Mouse (Mus musculus) ES-E14 (cell line): ENCODE results near the gene Tmem274. TPM values are rescaled to one million over a fixed set of nuclear protein-coding genes. Genes with fewer than 3 reads are reported as not detected.

Experiments
- DNase-seq: peaks from one replicate; pipeline ENCODE4 v3.0.0-alpha.2; 2013; ENCODE audit warnings: low read depth, low spot score
- H3K27ac ChIP-seq: 2 replicates; pipeline ENCODE4 v1.5.1; 2012; ENCODE audit warnings: low read depth, mild to moderate bottlenecking, low read length, moderate library complexity, mixed read lengths; ENCODE audit not compliant: poor library complexity, insufficient read depth, severe bottlenecking
- H3K36me3 ChIP-seq: 2 replicates; pipeline ENCODE4 v1.6.1; 2012; ENCODE audit warnings: mild to moderate bottlenecking, low read length, moderate library complexity, mixed read lengths; ENCODE audit not compliant: control insufficient read depth, poor library complexity, insufficient read depth, severe bottlenecking
- H3K4me1 ChIP-seq, 2 experiments: fragments of 150-350 bp in 1 of 2; sonication (generic) in 1 of 2; 2 replicates each; pipeline ENCODE4 v1.6.1; 2012; ENCODE audit warnings: low read length in 2 of 2, mild to moderate bottlenecking in 1 of 2, mixed read lengths in 1 of 2; ENCODE audit not compliant: control insufficient read depth in 2 of 2, insufficient read depth in 2 of 2, poor library complexity in 1 of 2
- H3K4me3 ChIP-seq, 2 experiments: fragments of 150-350 bp in 1 of 2; sonication (generic) in 1 of 2; 2 replicates each; pipeline ENCODE4 v1.5.1; 2012; ENCODE audit warnings: low read length in 2 of 2, low read depth in 1 of 2, mild to moderate bottlenecking in 1 of 2, mixed read lengths in 1 of 2; ENCODE audit not compliant: insufficient read depth in 1 of 2, poor library complexity in 1 of 2, severe bottlenecking in 1 of 2
- H3K9ac ChIP-seq: 2 replicates; pipeline ENCODE4 v1.6.1; 2012; ENCODE audit warnings: low read depth, mild to moderate bottlenecking, low read length, mixed read lengths; ENCODE audit not compliant: poor library complexity, insufficient read depth, severe bottlenecking
- H3K9me3 ChIP-seq: fragments of 150-350 bp; sonication (generic); 2 replicates; pipeline ENCODE4 v1.6.1; 2012; ENCODE audit warnings: low read depth, mild to moderate bottlenecking, low read length; ENCODE audit not compliant: control insufficient read depth, insufficient read depth
- CHD2 ChIP-seq: IDR thresholded peaks from 2 replicates; pipeline ENCODE4 v1.6.1; 2014; ENCODE audit warnings: mild to moderate bottlenecking, low read depth, low read length, inconsistent platforms
- HCFC1 ChIP-seq: IDR thresholded peaks from 2 replicates; pipeline ENCODE4 v1.6.1; 2012; ENCODE audit warnings: low read length, inconsistent platforms, borderline replicate concordance; ENCODE audit not compliant: insufficient read depth
- MAFK ChIP-seq: IDR thresholded peaks from 2 replicates; pipeline ENCODE4 v1.6.1; 2014; ENCODE audit warnings: mild to moderate bottlenecking, low read depth, low read length, inconsistent platforms; ENCODE audit not compliant: insufficient read depth
- ZC3H11A ChIP-seq: IDR thresholded peaks from 2 replicates; pipeline ENCODE4 v1.6.1; 2012; ENCODE audit warnings: low read depth, mild to moderate bottlenecking, inconsistent platforms, low read length, borderline replicate concordance
- ZNF384 ChIP-seq: IDR thresholded peaks from 2 replicates; pipeline ENCODE4 v1.6.1; 2012; ENCODE audit warnings: low read depth, low read length, inconsistent platforms
- in situ Hi-C, 2 experiments: fragments of 600-800 bp; cut with MboI; formaldehyde crosslinking; loops; one replicate each; pipeline ENCODE4 v1.15.1; 2025; ENCODE audit warnings: low sequenced_read_pairs in 2 of 2, inconsistent platforms in 1 of 2; ENCODE audit not compliant: unreplicated experiment in 2 of 2
- total RNA-seq: library from RNA; depleted of rRNA; stranded (reverse); fragments of 300-350 nt; gene quantifications from 2 replicates; pipeline ENCODE4 v1.2.3, GENCODE M21; 2012

Tmem274 gene
- total RNA-seq, 1 experiment: not detected

- Histone ChIP-seq H3K9me3 (no peaks in the 10 kb centered on the region), H3K9ac (peak overlapping the region; percentile 82), H3K27ac (no peak overlapping the region), H3K4me3 (peak overlapping the region; percentile 73 to 90), H3K4me1 (peaks cover 0 to 2% of the 10 kb centered on the region in 2 experiments; a peak in 1 of 4 replicates), H3K36me3 (no peaks in the 10 kb centered on the region)
- no peak for TF ChIP-seq MAFK
- no peak for TF ChIP-seq ZC3H11A
- no peak for TF ChIP-seq ZNF384
- TF ChIP-seq CHD2: no peak
- no peak for TF ChIP-seq HCFC1
- in situ Hi-C loops: no loop called here
- no peak for DNase-seq
Measured at GRCm38 (mm10) chr4:149518351-149519220, 41.4 kb downstream of the Tmem274 start.

- TF ChIP-seq CHD2: no peak
- TF ChIP-seq ZC3H11A: no peak
- TF ChIP-seq MAFK: no peak
- no peak for TF ChIP-seq ZNF384
- TF ChIP-seq HCFC1: no peak
- Histone ChIP-seq H3K4me3 (no peak overlapping the region), H3K4me1 (peaks cover 1 to 6% of the 10 kb centered on the region in 2 experiments; a peak in 1 of 4 replicates), H3K9ac (no peak overlapping the region), H3K9me3 (no peaks in the 10 kb centered on the region), H3K36me3 (no peaks in the 10 kb centered on the region), H3K27ac (no peak overlapping the region)
- no peak for DNase-seq
- in situ Hi-C loops: no loop called here
Measured at GRCm38 (mm10) chr4:149521258-149521657, 44.1 kb downstream of the Tmem274 start.

GRCm38 (mm10) chr4:149523961-149524360 lies 46.8 kb downstream of the Tmem274 start:
- DNase-seq: no peak
- no peaks in the 10 kb centered on the region for H3K36me3 ChIP-seq
- H3K4me1 ChIP-seq: peaks cover 1 to 12% of the 10 kb centered on the region in 2 experiments; a peak in 1 of 4 replicates
- no peaks in the 10 kb centered on the region for H3K9me3 ChIP-seq
- no peak overlapping the region for H3K9ac ChIP-seq
- H3K27ac ChIP-seq: no peak overlapping the region
- TF ChIP-seq ZC3H11A: no peak
- TF ChIP-seq ZNF384: no peak
- TF ChIP-seq CHD2: no peak
- no peak for TF ChIP-seq HCFC1
- no peak for TF ChIP-seq MAFK
- in situ Hi-C loops: no loop called here
- no peak overlapping the region for H3K4me3 ChIP-seq

- H3K27ac ChIP-seq: no peak overlapping the region
- in situ Hi-C loops: no loop called here
Measured at GRCm38 (mm10) chr4:149525170-149525569, 48.0 kb downstream of the Tmem274 start.

More at GRCm38 (mm10) chr4:149525170-149525569, 48.0 kb downstream of the Tmem274 start:
- Histone ChIP-seq H3K4me1 (peaks cover 1 to 12% of the 10 kb centered on the region in 2 experiments; a peak in 1 of 4 replicates), H3K9me3 (no peaks in the 10 kb centered on the region), H3K9ac (no peak overlapping the region), H3K36me3 (no peaks in the 10 kb centered on the region), H3K4me3 (no peak overlapping the region)
- DNase-seq: no peak
- TF ChIP-seq ZC3H11A (no peak), CHD2 (no peak), HCFC1 (no peak), ZNF384 (no peak), MAFK (no peak)
